Mouse (Mus musculus): ENCODE measurements at regions not wholly inside any gene's neighbourhood (a gene's known extent, or its start where the extent isn't known, plus 50 kb on each side); places are given as distances from the start of the nearest gene placed in this dataset.

DNA sequence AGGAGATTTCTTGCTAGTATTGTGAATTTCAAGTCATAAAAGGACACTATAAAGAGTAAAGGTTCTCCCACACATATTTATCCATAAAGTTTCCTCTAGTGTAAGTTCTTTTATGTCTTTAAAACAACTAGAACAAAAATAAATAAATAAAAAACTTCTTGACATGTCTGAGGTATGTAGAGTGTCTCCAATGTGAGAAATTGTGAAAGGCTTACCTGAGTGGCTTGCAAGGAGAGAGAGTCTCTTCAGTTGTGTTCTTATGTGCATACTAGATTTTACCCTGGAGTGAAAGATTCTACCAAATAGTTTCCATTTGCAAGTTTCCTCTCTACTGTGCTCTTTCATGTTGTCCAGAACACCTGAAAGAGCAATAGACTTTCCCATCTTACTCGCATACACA, 276.8 kb downstream of the Ankrd50 start:
- Histone ChIP-seq H3K27me3 (ENCODE audit: control insufficient read depth, insufficient read depth, insufficient read length) (no peaks in the 10 kb centered on the region), H3K79me2 (ENCODE audit: control insufficient read depth, insufficient read depth) (no peaks in the 10 kb centered on the region), H3K4me3 (no peak overlapping the region), H3K36me3 (ENCODE audit: control insufficient read depth, insufficient read depth) (no peaks in the 10 kb centered on the region), H3ac (ENCODE audit: control insufficient read depth, insufficient read length) (no peak overlapping the region), H3K4me2 (ENCODE audit: low read depth) (no peak overlapping the region)
- no peak for TF ChIP-seq REST (IDR thresholded peaks at IDR 0.05; ENCODE audit: insufficient read depth, insufficient read length)

DNA sequence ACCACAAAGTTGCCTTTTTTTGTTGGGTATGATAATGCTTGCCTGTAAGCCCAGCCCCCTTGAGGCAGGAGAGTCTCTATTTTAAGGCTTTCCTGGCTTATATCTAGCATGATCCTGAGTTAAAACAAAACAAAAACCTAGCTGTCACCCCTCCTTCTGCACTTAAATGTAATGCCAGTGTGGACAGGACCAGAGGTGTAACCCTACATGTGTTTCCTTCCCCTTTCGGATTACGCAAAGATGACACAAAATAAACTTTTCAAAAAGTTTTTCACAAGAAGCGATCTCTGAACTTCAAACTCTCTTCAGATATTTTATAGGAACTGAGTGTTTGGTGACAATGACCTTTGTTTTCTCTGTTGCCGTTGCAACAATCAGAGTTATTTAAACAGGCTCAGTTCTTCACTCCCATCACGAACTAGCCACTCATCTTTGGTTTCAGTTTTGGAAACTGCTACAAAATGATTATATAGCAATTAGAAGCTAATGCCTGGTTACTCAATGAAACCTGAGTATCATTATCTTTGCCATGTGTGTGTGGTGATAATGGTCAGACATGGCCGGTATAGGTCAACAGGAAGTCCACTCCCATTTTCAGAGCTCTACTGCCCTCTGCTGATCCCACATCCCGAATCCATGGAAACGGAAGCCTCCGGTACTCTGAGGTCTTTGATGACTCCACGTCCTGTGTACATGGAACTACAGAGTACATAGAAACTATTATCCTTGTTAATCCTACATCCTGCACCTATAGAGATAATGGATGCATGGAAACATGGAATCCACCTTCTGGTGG, 282.6 kb downstream of the Ankrd50 start:
- H3K4me2 ChIP-seq (ENCODE audit: low read depth): peak overlapping the region; percentile 42
- H3K4me3 ChIP-seq: no peak overlapping the region
- no peaks in the 10 kb centered on the region for H3K79me2 ChIP-seq (ENCODE audit: control insufficient read depth, insufficient read depth)
- H3K27me3 ChIP-seq (ENCODE audit: control insufficient read depth, insufficient read depth, insufficient read length): no peaks in the 10 kb centered on the region
- no peak overlapping the region for H3ac ChIP-seq (ENCODE audit: control insufficient read depth, insufficient read length)
- TF ChIP-seq CEBPB (IDR thresholded peaks at IDR 0.05; ENCODE audit: insufficient read depth, poor library complexity, severe bottlenecking) (0 out of 2 replicates have a peak, but pooled peaks have one; percentile 2), MYOG (IDR thresholded peaks at IDR 0.05; ENCODE audit: control insufficient read depth in 1 of 3, insufficient read depth in 1 of 3, insufficient read length in 2 of 3, low read depth in 2 of 3) (no peak)
- no peaks in the 10 kb centered on the region for H3K36me3 ChIP-seq (ENCODE audit: control insufficient read depth, insufficient read depth)

DNA sequence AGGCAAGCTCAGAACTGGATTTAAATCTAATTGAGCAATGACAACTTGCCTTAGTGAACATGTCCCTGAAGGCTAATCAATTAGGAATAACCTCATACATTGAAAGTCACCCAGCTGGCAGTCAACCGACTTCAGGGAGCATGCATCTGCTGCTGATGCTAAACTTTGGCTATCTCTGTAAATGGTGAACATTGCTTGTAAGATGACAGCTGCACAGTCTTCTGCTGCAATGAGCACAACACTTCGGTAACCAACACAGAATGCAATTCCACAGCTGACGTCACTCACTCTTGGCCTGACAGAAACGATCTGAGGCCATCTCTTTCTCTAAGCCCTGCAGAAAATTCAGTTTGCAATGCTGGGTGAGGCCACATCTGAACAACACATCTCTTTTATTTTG, 290.6 kb downstream of the Ankrd50 start:
- no peaks in the 10 kb centered on the region for H3K27me3 ChIP-seq (ENCODE audit: control insufficient read depth, insufficient read depth, insufficient read length)
- H3K4me2 ChIP-seq (ENCODE audit: low read depth): no peak overlapping the region
- no peak overlapping the region for H3K4me3 ChIP-seq
- H3K36me3 ChIP-seq (ENCODE audit: control insufficient read depth, insufficient read depth): no peaks in the 10 kb centered on the region
- TF ChIP-seq TCF12 (IDR thresholded peaks at IDR 0.05; ENCODE audit: insufficient read depth, poor library complexity, severe bottlenecking) (no peak), POLR2AphosphoS2 (IDR thresholded peaks at IDR 0.05; ENCODE audit: insufficient read length, low read depth) (no peak), MYOG (IDR thresholded peaks at IDR 0.05; ENCODE audit: control insufficient read depth in 1 of 3, insufficient read depth in 1 of 3, insufficient read length in 2 of 3, low read depth in 2 of 3) (peak in 2 of 3 experiments; percentile 43 to 46), CEBPB (IDR thresholded peaks at IDR 0.05; ENCODE audit: insufficient read depth, poor library complexity, severe bottlenecking) (0 out of 2 replicates have a peak, but pooled peaks have one; percentile 43), MYOD1 (IDR thresholded peaks at IDR 0.05; ENCODE audit: control insufficient read depth in 1 of 3, insufficient read length in 2 of 3, low read depth in 2 of 3) (peak in 2 of 3 experiments; percentile 17 to 69)
- no peak overlapping the region for H3ac ChIP-seq (ENCODE audit: control insufficient read depth, insufficient read length)
- no peaks in the 10 kb centered on the region for H3K79me2 ChIP-seq (ENCODE audit: control insufficient read depth, insufficient read depth)

DNA sequence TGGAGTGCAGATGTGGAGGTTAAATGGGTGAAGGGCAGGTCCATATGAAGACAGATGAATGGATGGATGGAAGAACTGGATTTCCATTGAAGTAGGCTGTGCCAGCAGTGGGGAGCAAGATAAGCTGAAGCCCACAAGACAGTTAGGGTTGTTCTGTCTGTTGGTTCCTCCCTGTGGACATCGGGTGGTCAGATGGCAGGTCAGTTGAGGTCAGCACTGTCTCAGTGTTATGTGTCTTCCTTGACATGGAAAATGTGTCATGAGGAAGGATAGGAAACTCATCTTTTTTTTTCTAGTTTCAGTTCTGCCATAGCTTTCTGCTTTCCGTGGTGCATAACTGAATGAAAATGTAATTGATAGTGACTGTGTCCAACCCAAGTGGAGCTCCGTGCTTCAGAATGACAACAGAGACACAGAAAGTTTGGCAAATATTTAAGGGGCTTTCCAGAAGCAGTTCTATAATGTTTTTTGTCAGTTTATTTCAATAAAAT, 297.2 kb downstream of the Ankrd50 start:
- Histone ChIP-seq H3K36me3 (ENCODE audit: control insufficient read depth, insufficient read depth) (no peaks in the 10 kb centered on the region), H3K79me2 (ENCODE audit: control insufficient read depth, insufficient read depth) (no peaks in the 10 kb centered on the region), H3K4me3 (no peak overlapping the region), H3ac (ENCODE audit: control insufficient read depth, insufficient read length) (no peak overlapping the region), H3K4me2 (ENCODE audit: low read depth) (no peak overlapping the region), H3K27me3 (ENCODE audit: control insufficient read depth, insufficient read depth, insufficient read length) (no peaks in the 10 kb centered on the region)
- no peak for TF ChIP-seq E2F4 (IDR thresholded peaks at IDR 0.05; ENCODE audit: insufficient read depth)
- TF ChIP-seq MYOD1 (IDR thresholded peaks at IDR 0.05; ENCODE audit: control insufficient read depth in 1 of 3, insufficient read length in 2 of 3, low read depth in 2 of 3): no peak

DNA sequence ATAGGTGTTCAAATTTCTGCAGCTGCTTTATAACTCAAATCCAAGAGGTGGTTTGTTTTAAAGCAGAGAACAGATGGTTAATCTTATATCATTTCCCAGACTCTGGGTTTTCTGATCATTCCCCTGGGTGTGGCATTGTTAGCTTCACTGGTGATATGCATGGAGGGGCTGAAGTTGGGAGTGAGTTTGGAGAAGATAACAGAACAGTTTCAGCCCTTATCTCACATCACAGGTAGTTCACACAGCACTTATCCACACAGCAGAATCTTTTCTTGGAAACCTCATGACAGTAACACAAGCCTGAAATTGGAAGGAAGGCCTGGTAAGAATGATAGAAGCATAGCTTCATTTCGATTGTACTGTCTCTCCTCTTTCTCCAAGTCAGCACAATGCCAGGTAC, 298.1 kb downstream of the Ankrd50 start:
- TF ChIP-seq POLR2A (IDR thresholded peaks at IDR 0.05; ENCODE audit: insufficient read length, low read depth): no peak
- TF ChIP-seq SRF (IDR thresholded peaks at IDR 0.05; ENCODE audit: control insufficient read depth, insufficient read length, low read depth): no peak
- no peak for TF ChIP-seq MAX (IDR thresholded peaks at IDR 0.05; ENCODE audit: low read depth)
- no peak for TF ChIP-seq TCF3 (IDR thresholded peaks at IDR 0.05; ENCODE audit: insufficient read length, low read depth)
- no peak for TF ChIP-seq USF1 (IDR thresholded peaks at IDR 0.05; ENCODE audit: low read depth)
- TF ChIP-seq REST (IDR thresholded peaks at IDR 0.05; ENCODE audit: insufficient read depth, insufficient read length): no peak
- H3K27me3 ChIP-seq (ENCODE audit: control insufficient read depth, insufficient read depth, insufficient read length): no peaks in the 10 kb centered on the region
- H3K36me3 ChIP-seq (ENCODE audit: control insufficient read depth, insufficient read depth): no peaks in the 10 kb centered on the region
- no peak overlapping the region for H3K4me2 ChIP-seq (ENCODE audit: low read depth)
- H3K4me3 ChIP-seq: no peak overlapping the region
- no peaks in the 10 kb centered on the region for H3K79me2 ChIP-seq (ENCODE audit: control insufficient read depth, insufficient read depth)
- no peak overlapping the region for H3ac ChIP-seq (ENCODE audit: control insufficient read depth, insufficient read length)

DNA sequence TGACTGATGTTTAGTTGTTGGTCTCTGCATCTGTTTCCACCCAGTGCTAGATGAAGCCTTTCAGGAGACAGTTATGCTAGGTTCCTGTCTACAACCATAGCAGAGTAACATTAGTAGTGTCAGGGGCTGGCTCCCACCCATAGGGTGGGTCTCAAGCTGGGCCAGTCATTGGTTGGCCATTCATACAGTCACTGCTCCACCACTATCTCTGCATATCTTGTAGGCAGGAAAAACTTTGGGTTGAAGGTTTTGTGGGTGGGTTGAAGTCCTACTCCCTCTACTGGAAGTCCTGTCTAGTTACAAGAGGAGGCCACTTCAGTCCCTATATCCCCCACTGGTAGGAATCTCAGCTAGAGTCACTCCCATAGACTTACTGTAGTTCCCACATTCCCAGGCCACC, 306.3 kb downstream of the Ankrd50 start:
- TF ChIP-seq E2F4 (IDR thresholded peaks at IDR 0.05; ENCODE audit: insufficient read depth) (no peak), REST (IDR thresholded peaks at IDR 0.05; ENCODE audit: insufficient read depth, insufficient read length) (no peak), CEBPB (IDR thresholded peaks at IDR 0.05; ENCODE audit: insufficient read depth, poor library complexity, severe bottlenecking) (no peak), MYOG (IDR thresholded peaks at IDR 0.05; ENCODE audit: control insufficient read depth in 1 of 3, insufficient read depth in 1 of 3, insufficient read length in 2 of 3, low read depth in 2 of 3) (no peak), MAX (IDR thresholded peaks at IDR 0.05; ENCODE audit: low read depth) (no peak), USF1 (IDR thresholded peaks at IDR 0.05; ENCODE audit: low read depth) (no peak), TCF12 (IDR thresholded peaks at IDR 0.05; ENCODE audit: insufficient read depth, poor library complexity, severe bottlenecking) (no peak), TCF3 (IDR thresholded peaks at IDR 0.05; ENCODE audit: insufficient read length, low read depth) (no peak), POLR2A (IDR thresholded peaks at IDR 0.05; ENCODE audit: insufficient read length, low read depth) (no peak), SRF (IDR thresholded peaks at IDR 0.05; ENCODE audit: control insufficient read depth, insufficient read length, low read depth) (no peak), POLR2AphosphoS2 (IDR thresholded peaks at IDR 0.05; ENCODE audit: insufficient read length, low read depth) (no peak), MYOD1 (IDR thresholded peaks at IDR 0.05; ENCODE audit: control insufficient read depth in 1 of 3, insufficient read length in 2 of 3, low read depth in 2 of 3) (no peak)
- H3K36me3 ChIP-seq (ENCODE audit: control insufficient read depth, insufficient read depth): no peaks in the 10 kb centered on the region
- H3K4me2 ChIP-seq (ENCODE audit: low read depth): no peak overlapping the region
- no peak overlapping the region for H3ac ChIP-seq (ENCODE audit: control insufficient read depth, insufficient read length)
- no peaks in the 10 kb centered on the region for H3K79me2 ChIP-seq (ENCODE audit: control insufficient read depth, insufficient read depth)
- H3K4me3 ChIP-seq: no peak overlapping the region
- H3K27me3 ChIP-seq (ENCODE audit: control insufficient read depth, insufficient read depth, insufficient read length): no peaks in the 10 kb centered on the region

Data from myocyte (in vitro differentiated cells).